Mouse (Mus musculus) layer of hippocampus, adult 6 months (tissue): ENCODE results near the gene Srd5a3. TPM values are rescaled to one million over a fixed set of nuclear protein-coding genes. Genes with fewer than 3 reads are reported as not detected.

Source experiments
- long read RNA-seq, 2 experiments: library from polyadenylated mRNA; unstranded; transcript quantifications; one replicate each; pipeline ENCODE4 v2.0.0; 2019 to 2020
- polyA plus RNA-seq: library from polyadenylated mRNA; unstranded; fragments of <200 nt; fragmentation: Nextera tagmentation; gene quantifications from 2 replicates; pipeline ENCODE4 v1.2.3, GENCODE M21; 2021

Srd5a3 gene
- polyA plus RNA-seq = 22.0 and 24.6 TPM in 2 replicates
- long read RNA-seq, experiment 1, transcript Srd5a3-201 (6 exons, 1,747 nt) = major isoform, 33 of 35 reads
- long read RNA-seq, experiment 1, partial matches to known transcripts = 0 of 35 reads
- long read RNA-seq, experiment 1, other reads (novel, unspliced or antisense) = 2 of 35 reads
- long read RNA-seq, experiment 2, transcript Srd5a3-201 (6 exons, 1,747 nt) = major isoform, 80 of 85 reads
- long read RNA-seq, experiment 2, partial matches to known transcripts = 0 of 85 reads
- long read RNA-seq, experiment 2, other reads (novel, unspliced or antisense) = 5 of 85 reads

GRCm38 (mm10) chr5:76139808-76140729, at the start of gene Srd5a3:
Gene Srd5a3 (plus strand): TSS chr5:76140271.

DNA sequence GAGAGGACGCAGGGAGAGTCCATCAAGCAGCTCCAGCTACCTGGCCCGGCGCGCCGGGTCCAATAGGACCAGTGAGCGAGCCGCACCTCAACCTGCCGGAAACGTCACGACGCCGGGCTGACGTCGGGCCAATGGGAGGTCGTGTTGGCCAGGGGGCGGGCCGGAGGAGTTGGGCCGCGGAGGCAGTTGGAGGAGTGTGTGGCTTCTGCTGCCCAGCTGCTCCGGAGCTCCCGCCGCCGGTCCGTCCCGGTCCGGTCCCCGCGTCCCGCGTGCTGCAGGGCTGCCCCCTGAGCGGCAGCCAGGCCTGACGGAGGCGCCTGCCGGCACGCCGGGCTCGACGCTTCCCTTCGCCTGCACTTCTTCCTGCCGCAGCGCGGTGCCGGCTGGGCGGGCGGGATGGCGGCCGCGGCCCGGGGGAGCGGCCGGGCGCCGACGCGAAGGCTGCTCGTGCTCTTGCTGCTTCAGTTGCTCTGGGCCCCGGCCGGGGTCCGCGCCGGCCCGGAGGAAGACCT, 43.7 kb downstream of the Srd5a3 start, which contains the start of gene Tmem165:
TSS of gene Tmem165 (plus strand) at position 131 of the 512 bp plus-strand sequence.

Other genes with a start within 250 kb of the Srd5a3 start
- 2.7 and 2.9 TPM in 2 replicates for gene Kdr, start 161.8 kb upstream of the Srd5a3 start, polyA plus RNA-seq
- 2.9 and 3.8 TPM in 2 replicates for gene Tmem165, start 43.6 kb downstream of the Srd5a3 start, polyA plus RNA-seq
- 9.6 and 10.0 TPM in 2 replicates for gene Clock, start 164.5 kb downstream of the Srd5a3 start, polyA plus RNA-seq
- not detected in 2 replicates for gene Pdcl2, start 190.9 kb downstream of the Srd5a3 start, polyA plus RNA-seq
- gene Nmu, start 223.5 kb downstream of the Srd5a3 start, polyA plus RNA-seq = 0.19 TPM in 1 of 2 replicates, not detected in the other